Mouse (Mus musculus) heart, adult 2 months (tissue): ENCODE data around the gene Pla2g4b.

Source experiments
- CTCF ChIP-seq: fragments of 200-600 bp; IDR thresholded peaks from 2 replicates; pipeline ENCODE4 v1.8.1; 2022; ENCODE audit warnings: antibody characterized with exemption, mild to moderate bottlenecking, moderate library complexity
- EP300 ChIP-seq: fragments of 200-500 bp; IDR thresholded peaks from 2 replicates; pipeline ENCODE4 v1.6.1; 2011; ENCODE audit warnings: low read depth, low read length, control low read depth; ENCODE audit not compliant: insufficient read depth
- POLR2A ChIP-seq: fragments of 200-500 bp; IDR thresholded peaks from 2 replicates; pipeline ENCODE4 v1.6.1; 2011; ENCODE audit warnings: mild to moderate bottlenecking, low read depth, low read length, control low read depth; ENCODE audit not compliant: insufficient read depth

- TF ChIP-seq POLR2A: no peak
- no peak for TF ChIP-seq CTCF
- no peak for TF ChIP-seq EP300
These were observed 31.3 kb upstream of the Pla2g4b start for GRCm38 (mm10) chr2:120001956-120002355.
